Mouse (Mus musculus): ENCODE data around the gene Abcg4.

Abcg4 gene

DNA sequence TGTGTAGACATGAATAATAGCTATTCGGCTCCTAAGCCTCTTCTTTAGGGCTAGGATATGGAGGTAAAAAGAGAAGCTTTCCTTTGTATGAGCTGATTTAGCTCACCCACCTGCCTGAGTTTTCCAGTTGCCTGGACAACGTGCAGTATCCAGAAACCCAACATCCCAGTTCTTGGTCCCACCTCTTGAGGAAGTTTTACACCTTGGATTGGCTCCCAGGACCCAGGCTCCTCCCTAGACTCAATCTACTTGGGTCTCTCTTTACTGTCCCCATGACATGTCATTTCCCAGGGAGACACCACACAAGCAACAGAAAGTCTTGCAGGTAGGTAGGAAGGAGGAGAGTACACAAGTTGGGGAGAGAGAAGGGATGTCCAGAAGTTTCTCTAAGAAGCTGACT is 48.0 kb downstream of the Abcg4 start, which contains the start of gene Ccdc153:
TSS of gene Ccdc153 (plus strand) at position 278 of the 400 bp plus-strand sequence.
- no peak for DNase-seq (ENCODE audit: extremely low read depth, low read depth)

GRCm38 (mm10) chr9:44239447-44239846 is 49.0 kb downstream of the Abcg4 start:
- DNase-seq (ENCODE audit: extremely low read depth, low read depth): no peak

GRCm38 (mm10) chr9:44238501-44239190 is 49.8 kb downstream of the Abcg4 start:
- no peak for DNase-seq (ENCODE audit: extremely low read depth, low read depth)

- no peak for DNase-seq (ENCODE audit: extremely low read depth, low read depth)
Measured at GRCm38 (mm10) chr9:44237128-44237527, 51.3 kb downstream of the Abcg4 start.

DNA sequence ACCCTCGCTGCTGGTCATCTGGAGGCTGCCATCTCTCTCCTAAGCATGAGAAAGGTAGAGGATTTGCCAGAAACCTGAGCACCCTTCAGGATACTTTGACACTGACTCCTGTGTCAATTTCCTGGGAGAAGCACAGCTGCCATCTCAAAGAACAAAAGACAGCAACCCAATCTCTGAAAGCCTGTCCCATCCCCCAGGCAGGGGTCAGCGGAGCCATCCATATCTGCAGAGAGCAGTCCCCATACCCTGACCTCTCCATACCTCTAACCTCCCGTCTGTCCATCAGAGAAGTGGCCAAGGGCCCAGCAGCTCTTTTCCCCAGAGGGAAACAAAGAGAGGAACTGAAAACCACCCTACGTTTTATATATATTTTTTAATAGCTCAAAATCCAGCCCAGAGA is 51.8 kb downstream of the Abcg4 start:
- no peak for DNase-seq (ENCODE audit: extremely low read depth, low read depth)

- DNase-seq (ENCODE audit: extremely low read depth, low read depth): peak; percentile 94
Measured at GRCm38 (mm10) chr9:44234479-44235427, 53.7 kb downstream of the Abcg4 start.

- peak; percentile 83 for DNase-seq (ENCODE audit: extremely low read depth, low read depth)
Measured at GRCm38 (mm10) chr9:44233802-44234478, 54.5 kb downstream of the Abcg4 start, which contains the start of gene Cbl. Gene Cbl (minus strand): TSS chr9:44234049.

DNA sequence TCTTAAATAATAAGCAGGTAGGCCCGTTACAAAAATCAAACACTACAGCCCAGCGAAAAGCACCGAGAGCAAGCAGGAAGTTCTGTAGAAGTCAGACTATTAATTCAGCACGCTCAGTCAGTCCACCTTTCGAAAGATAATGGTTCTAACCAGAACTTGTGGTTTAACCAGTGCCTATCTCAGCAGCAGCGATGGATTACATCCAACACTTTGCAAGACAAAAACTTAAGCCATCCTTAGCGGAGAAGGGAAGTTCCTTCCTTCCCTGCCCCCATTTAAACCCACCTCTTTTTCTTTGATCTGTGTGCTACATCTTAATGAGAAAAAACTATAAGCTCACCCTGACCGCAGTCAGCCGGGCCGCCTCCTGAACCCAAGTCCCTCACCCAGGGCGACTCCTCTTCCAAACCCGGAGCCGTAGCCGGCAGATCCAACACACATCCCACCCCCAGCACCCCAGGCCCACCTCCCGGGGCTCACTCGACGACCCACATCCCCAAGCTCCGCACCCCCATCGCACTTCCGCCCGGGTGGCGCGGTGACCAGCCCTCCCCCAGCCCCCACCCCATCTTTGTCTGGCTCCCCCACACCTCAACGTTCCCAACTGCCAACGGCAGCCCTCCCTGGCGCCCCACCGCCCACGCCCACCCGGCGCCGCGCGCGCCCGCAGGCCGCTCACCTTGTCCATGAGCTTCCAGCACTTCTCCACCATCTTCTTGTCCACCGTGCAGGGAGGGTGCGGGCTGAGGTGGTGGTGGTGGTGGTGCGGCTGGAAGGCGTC is 55.2 kb downstream of the Abcg4 start:
- DNase-seq (ENCODE audit: extremely low read depth, low read depth): peak; percentile 92

- DNase-seq (ENCODE audit: extremely low read depth, low read depth): no peak
Measured at GRCm38 (mm10) chr9:44231609-44232008, 56.8 kb downstream of the Abcg4 start.

DNA sequence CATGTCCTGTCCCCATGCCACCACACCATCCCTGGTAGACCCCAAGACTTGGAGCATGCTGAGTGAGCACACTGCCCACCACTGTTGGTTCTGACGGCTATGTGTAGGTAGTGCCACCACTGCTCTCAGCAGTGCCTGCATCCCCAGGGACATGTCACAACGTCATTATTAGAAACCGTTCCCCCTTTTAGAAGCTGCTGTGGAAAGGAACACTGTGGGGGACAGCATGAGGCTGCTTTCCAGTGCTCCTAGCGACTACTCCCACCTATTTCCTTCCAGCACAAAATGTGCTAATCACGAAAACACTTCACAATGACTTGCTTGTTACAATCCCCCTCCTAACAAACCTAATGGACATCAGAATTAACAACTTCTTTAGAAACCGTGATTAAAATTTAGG is 62.4 kb downstream of the Abcg4 start:
- DNase-seq (ENCODE audit: extremely low read depth, low read depth): no peak
